Mouse (Mus musculus) limb, embryonic 10.5 days (tissue): ENCODE measurements around the gene Tmem39a. TPM values are rescaled to one million over a fixed set of nuclear protein-coding genes. Genes with fewer than 3 reads are reported as not detected.

Source experiments
- DNase-seq: peaks from one replicate; pipeline ENCODE4 v3.0.0-alpha.2; 2017; ENCODE audit warnings: low spot score
- H3K27ac ChIP-seq: fragments of 300-500 bp; sonication (generic); 2 replicates; pipeline ENCODE4 v1.5.1; 2016; ENCODE audit warnings: mild to moderate bottlenecking
- H3K27me3 ChIP-seq: fragments of 300-500 bp; sonication (generic); 2 replicates; pipeline ENCODE4 v1.6.1; 2016; ENCODE audit warnings: low read depth, mild to moderate bottlenecking; ENCODE audit not compliant: poor library complexity, severe bottlenecking
- H3K36me3 ChIP-seq: fragments of 300-500 bp; sonication (generic); 2 replicates; pipeline ENCODE4 v1.6.1; 2016; ENCODE audit warnings: mild to moderate bottlenecking, moderate library complexity
- H3K4me1 ChIP-seq: fragments of 300-500 bp; sonication (generic); 2 replicates; pipeline ENCODE4 v1.6.1; 2016
- H3K4me3 ChIP-seq: fragments of 300-500 bp; sonication (generic); 2 replicates; pipeline ENCODE4 v1.5.1; 2016; ENCODE audit warnings: mild to moderate bottlenecking, moderate library complexity
- H3K9me3 ChIP-seq: fragments of 300-500 bp; sonication (generic); replicated peaks from 2 replicates; pipeline ENCODE4 v1.6.1; 2016; ENCODE audit warnings: mild to moderate bottlenecking
- WGBS: fragments of 180-500 bp; shearing (Covaris S2); methylation state at CpG from one replicate; pipeline ENCODE4 v1.1.7; 2016; 5-methylcytosine and 5-hydroxymethylcytosine counted together
- polyA plus RNA-seq: library from polyadenylated mRNA; unstranded; fragments of >200 nt; fragmentation: Nextera tagmentation; extraction: Ambion mirVana; gene quantifications from 2 replicates; pipeline ENCODE4 v1.2.1, GENCODE M21; 2016

Gene Tmem39a
- polyA plus RNA-seq, 1 experiment from 2014 or later, result 122 TPM

DNA sequence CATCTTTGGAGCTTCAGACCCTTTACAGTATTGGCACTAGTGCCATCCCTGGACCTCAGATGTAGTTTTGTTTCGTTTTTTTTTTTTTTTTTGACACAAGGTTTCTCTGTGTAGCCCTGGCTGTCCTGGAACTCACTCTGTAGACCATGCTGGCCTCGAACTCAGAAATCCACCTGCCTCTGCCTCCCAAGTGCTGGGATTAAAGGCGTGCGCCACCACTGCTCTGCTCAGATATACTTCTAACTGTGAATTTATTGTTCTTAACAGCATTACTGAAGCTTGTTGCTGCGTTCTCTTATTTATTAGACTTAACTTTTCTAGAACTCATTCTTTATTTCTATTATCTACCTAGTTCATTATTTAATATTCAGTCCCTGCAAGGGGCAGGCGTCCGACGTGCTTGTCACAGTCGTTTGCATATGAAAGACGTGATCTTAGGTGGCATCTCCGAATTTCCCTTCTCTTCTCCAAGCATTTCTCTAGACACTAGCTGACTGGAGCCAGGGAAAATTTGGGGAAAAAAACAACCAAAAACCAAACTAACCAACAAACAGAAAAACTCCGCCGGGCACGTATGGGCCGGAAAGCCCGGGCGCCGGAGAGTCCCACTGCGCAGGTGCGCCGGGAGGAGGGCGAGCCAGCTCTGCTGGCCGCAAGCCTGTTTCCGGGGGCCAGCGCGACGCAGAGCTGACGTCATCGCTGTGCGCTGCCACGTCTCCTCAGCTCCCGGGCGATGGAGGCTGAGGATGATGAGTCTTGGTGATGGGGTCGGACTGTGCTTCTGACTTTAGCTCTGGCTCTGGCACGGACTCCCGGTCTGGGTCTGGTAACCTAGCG is 3.9 kb downstream of the Tmem39a start:
- Histone ChIP-seq H3K27ac (peak overlapping the region; percentile 93), H3K4me1 (peaks cover 9% of the 10 kb centered on the region), H3K36me3 (peaks cover 30% of the 10 kb centered on the region), H3K27me3 (peaks cover 12% of the 10 kb centered on the region; the same call in 1 of the 2 replicates), H3K9me3 (no peaks in the 10 kb centered on the region), H3K4me3 (peak overlapping the region; percentile 90)
- DNase-seq, result peak; percentile 96
- 8% methylated on average over 37 of the region's 37 CpGs for WGBS

DNA sequence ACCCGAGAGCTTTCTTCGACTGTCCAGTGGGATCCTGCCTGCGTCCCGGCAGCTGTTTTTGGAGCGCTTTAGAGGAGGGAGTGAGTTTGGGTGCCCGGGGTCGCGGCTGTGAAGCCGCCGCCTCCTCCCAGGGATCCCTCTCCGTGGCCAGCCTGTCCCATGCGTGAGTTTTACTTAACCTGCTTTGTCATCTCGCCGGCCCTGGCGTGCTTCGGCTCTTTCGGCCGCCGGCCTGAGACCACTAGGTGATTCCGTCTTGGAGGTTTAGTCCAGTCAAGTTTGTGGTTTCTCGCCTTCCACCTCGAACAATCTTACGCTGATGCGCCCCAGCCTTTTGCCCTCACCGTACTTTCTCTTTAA is 4.5 kb downstream of the Tmem39a start:
- Histone ChIP-seq H3K27me3 (peaks cover 12% of the 10 kb centered on the region; the same call in 1 of the 2 replicates), H3K27ac (peak overlapping the region; percentile 93)
- WGBS, result under 1% methylated on average over 25 of the region's 25 CpGs

GRCm38 (mm10) chr16:38563516-38563915 is 5.0 kb downstream of the Tmem39a start:
- peak overlapping the region; percentile 93 for H3K27ac ChIP-seq
- 42% methylated on average over 10 of the region's 10 CpGs for WGBS

More for the DNA sequence above, 4.5 kb downstream of the Tmem39a start:
- no peaks in the 10 kb centered on the region for H3K9me3 ChIP-seq
- DNase-seq, result no peak
- H3K36me3 ChIP-seq, result peaks cover 36% of the 10 kb centered on the region
- peak overlapping the region; percentile 90 for H3K4me3 ChIP-seq
- peaks cover 9% of the 10 kb centered on the region for H3K4me1 ChIP-seq

DNA sequence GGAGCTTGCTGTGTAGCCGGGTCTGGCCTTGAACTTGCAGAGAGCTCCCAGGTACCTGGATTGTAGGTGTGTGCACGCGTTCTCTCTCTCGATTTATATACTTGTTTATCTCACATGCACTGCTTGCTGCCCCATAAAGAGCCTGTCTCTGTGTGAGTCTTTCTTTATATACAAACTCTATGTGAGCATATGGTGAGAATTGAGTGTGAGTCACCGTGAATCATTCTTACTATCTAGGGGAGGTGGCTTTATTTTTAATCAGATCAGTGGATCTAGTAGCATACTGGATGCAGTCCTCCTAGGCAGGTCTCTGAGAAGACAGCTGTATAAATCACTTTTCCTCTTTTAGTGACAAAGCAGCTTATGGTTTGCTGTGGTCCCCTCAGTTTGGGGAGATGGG is 9.7 kb downstream of the Tmem39a start:
- 97% methylated on average over 5 of the region's 5 CpGs for WGBS

More at GRCm38 (mm10) chr16:38563516-38563915, 5.0 kb downstream of the Tmem39a start:
- Histone ChIP-seq H3K9me3 (no peaks in the 10 kb centered on the region), H3K36me3 (peaks cover 42% of the 10 kb centered on the region), H3K4me3 (peak overlapping the region; percentile 90), H3K4me1 (peaks cover 9% of the 10 kb centered on the region), H3K27me3 (peaks cover 11% of the 10 kb centered on the region; the same call in 1 of the 2 replicates)
- no peak for DNase-seq

DNA sequence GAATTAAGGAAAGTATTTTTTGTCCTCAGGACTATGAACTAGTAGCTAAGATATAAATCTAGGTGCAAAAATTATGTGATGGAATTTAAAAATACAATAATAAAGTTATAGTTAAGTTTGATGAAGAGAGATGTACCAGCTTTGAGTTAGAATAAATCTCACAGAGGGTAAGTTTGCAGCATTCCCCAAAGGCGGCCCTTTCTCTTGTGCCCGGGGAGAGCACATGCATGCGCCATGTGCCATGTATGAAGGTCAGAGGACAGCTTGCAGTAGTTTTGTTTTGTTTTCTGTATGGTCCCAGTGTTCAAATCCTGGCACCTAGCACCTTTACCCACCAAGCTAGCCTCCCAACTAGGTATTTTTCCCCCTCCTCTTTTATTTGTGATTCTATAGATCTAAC is 13.0 kb downstream of the Tmem39a start:
- H3K36me3 ChIP-seq, result peaks cover 92% of the 10 kb centered on the region
- H3K27ac ChIP-seq, result no peak overlapping the region
- H3K27me3 ChIP-seq, result no peaks in the 10 kb centered on the region
- 95% methylated on average over 3 of the region's 3 CpGs for WGBS
- no peak overlapping the region for H3K4me3 ChIP-seq
- DNase-seq, result no peak
- H3K4me1 ChIP-seq, result no peaks in the 10 kb centered on the region
- no peaks in the 10 kb centered on the region for H3K9me3 ChIP-seq

More for the DNA sequence above, 9.7 kb downstream of the Tmem39a start:
- Histone ChIP-seq H3K4me1 (peaks cover 9% of the 10 kb centered on the region), H3K4me3 (no peak overlapping the region), H3K27me3 (no peaks in the 10 kb centered on the region), H3K9me3 (no peaks in the 10 kb centered on the region), H3K27ac (no peak overlapping the region), H3K36me3 (peaks cover 87% of the 10 kb centered on the region)
- DNase-seq, result no peak

GRCm38 (mm10) chr16:38584761-38585160 is 26.3 kb downstream of the Tmem39a start:
- H3K4me1 ChIP-seq, result no peaks in the 10 kb centered on the region
- no peaks in the 10 kb centered on the region for H3K9me3 ChIP-seq
- whole genome bisulfite sequencing, result 95% methylated on average over 7 of the region's 7 CpGs
- H3K27ac ChIP-seq, result no peak overlapping the region
- DNase-seq, result no peak
- H3K4me3 ChIP-seq, result no peak overlapping the region
- H3K27me3 ChIP-seq, result no peaks in the 10 kb centered on the region
- peaks cover 98% of the 10 kb centered on the region for H3K36me3 ChIP-seq

DNA sequence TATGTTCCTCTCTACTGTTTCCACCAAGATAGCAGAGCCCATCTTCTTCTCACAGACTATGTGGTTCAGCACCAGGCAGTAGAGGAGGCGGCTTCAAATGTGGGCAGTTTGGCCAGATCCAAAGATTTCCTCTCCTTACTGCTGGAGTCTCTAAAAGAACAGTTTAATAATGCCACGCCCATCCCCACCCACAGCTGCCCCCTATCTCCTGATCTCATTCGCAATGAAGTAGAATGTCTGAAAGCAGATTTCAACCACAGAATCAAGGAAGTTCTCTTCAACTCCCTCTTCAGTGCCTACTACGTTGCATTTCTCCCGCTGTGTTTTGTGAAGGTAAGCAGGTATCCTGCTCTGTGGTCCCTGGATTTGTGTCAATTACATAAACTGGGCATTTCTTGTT is 26.7 kb downstream of the Tmem39a start:
- no peak for DNase-seq
- H3K4me3 ChIP-seq, result no peak overlapping the region
- no peaks in the 10 kb centered on the region for H3K9me3 ChIP-seq
- H3K27ac ChIP-seq, result no peak overlapping the region
- WGBS, result 90% methylated on average over 5 of the region's 5 CpGs
- H3K36me3 ChIP-seq, result peaks cover 98% of the 10 kb centered on the region
- H3K4me1 ChIP-seq, result no peaks in the 10 kb centered on the region
- no peaks in the 10 kb centered on the region for H3K27me3 ChIP-seq

DNA sequence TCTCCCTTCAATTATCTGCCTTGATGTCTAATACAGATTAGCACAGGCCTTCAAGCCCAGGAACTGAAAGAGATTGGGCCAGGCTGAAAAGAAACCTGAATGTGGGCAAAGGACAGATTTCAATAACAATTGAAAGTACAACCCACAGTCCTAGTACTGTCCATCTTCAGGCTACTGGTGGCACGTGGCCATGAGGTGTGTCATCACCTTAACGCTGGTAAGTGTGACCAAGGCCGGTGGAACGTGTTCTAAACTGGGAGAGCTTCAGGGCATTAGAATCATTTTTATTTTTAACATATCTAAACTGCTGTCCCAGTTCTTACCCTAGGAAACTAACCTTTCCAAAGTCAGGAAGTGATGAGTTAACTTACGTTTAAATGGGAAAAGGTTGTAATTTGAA is 28.7 kb downstream of the Tmem39a start:
- Histone ChIP-seq H3K9me3 (no peaks in the 10 kb centered on the region), H3K27me3 (no peaks in the 10 kb centered on the region), H3K4me3 (no peak overlapping the region), H3K27ac (no peak overlapping the region), H3K4me1 (no peaks in the 10 kb centered on the region), H3K36me3 (peaks cover 97% of the 10 kb centered on the region)
- WGBS, result 91% methylated on average over 5 of the region's 5 CpGs
- DNase-seq, result no peak

DNA sequence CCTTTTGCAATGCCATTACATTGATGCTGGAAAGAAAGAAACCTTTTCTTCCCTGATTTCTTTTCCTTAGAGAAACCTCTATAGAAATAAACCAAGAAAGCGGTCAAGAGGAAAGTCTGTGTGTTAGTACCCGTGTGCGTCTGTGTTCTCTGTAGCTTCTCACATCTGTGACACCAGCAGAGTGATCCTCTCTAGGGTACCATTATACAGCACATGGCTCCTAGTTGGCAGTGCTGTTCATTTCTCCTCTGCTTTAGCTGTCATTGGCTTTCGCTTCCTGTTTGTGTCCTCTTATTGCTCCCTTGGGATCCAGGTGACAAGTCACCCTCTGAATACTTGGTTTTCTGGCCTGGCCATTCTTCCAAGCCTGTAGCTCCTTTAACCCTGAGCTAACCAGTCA is 29.1 kb downstream of the Tmem39a start:
- no peak for DNase-seq
- peaks cover 97% of the 10 kb centered on the region for H3K36me3 ChIP-seq
- WGBS, result 94% methylated on average over 4 of the region's 4 CpGs

GRCm38 (mm10) chr16:38591506-38591905 is 33.0 kb downstream of the Tmem39a start:
- H3K27ac ChIP-seq, result no peak overlapping the region
- DNase-seq, result no peak
- 89% methylated on average over 3 of the region's 3 CpGs for WGBS
- H3K36me3 ChIP-seq, result peaks cover 85% of the 10 kb centered on the region
- no peaks in the 10 kb centered on the region for H3K9me3 ChIP-seq
- H3K27me3 ChIP-seq, result no peaks in the 10 kb centered on the region
- no peaks in the 10 kb centered on the region for H3K4me1 ChIP-seq
- no peak overlapping the region for H3K4me3 ChIP-seq

More for the DNA sequence above, 29.1 kb downstream of the Tmem39a start:
- Histone ChIP-seq H3K27ac (no peak overlapping the region), H3K4me3 (no peak overlapping the region), H3K27me3 (no peaks in the 10 kb centered on the region), H3K9me3 (no peaks in the 10 kb centered on the region), H3K4me1 (no peaks in the 10 kb centered on the region)

DNA sequence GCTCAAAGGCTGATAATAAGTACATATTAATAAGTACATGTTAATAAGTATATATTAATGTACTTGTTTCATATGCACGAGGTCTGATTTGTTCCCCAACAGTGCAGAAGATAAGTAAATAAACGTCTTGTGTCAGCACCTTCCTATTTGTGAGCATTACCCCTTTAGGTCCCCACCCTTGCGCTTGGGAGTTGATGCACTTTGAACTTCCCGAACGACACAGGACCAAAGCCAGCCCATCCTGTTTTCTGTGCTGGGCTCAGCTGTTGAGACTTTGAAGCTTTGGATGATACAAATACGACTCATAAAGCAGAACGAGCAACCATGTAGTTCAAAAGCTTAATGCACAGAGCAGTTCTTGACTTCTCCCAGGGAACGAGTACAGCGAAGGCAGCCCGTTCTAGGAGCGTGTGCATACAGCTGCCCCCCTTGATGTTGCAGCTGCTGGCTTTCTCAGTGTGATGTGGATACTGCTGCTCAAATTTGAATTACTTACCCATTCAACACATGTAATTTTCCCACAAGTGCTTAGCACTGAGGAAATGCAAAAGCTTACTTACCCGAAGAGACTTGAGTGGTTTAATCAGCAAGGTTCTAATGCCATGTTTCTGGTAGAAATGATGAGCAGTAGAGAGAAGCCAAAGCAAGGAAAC is 33.7 kb downstream of the Tmem39a start:
- Histone ChIP-seq H3K36me3 (peaks cover 78% of the 10 kb centered on the region), H3K4me3 (no peak overlapping the region), H3K9me3 (no peaks in the 10 kb centered on the region), H3K27ac (no peak overlapping the region), H3K27me3 (no peaks in the 10 kb centered on the region), H3K4me1 (no peaks in the 10 kb centered on the region)
- 94% methylated on average over 12 of the region's 12 CpGs for WGBS
- no peak for DNase-seq

- Histone ChIP-seq H3K4me1 (no peaks in the 10 kb centered on the region), H3K9me3 (no peaks in the 10 kb centered on the region), H3K4me3 (no peak overlapping the region), H3K27me3 (no peaks in the 10 kb centered on the region), H3K27ac (no peak overlapping the region), H3K36me3 (peaks cover 70% of the 10 kb centered on the region)
- no peak for DNase-seq
- 95% methylated on average over 4 of the region's 4 CpGs for WGBS
Observed at GRCm38 (mm10) chr16:38592946-38593345, 34.4 kb downstream of the Tmem39a start.

- DNase-seq, result no peak
- H3K27ac ChIP-seq, result no peak overlapping the region
- H3K4me3 ChIP-seq, result no peak overlapping the region
- no peaks in the 10 kb centered on the region for H3K27me3 ChIP-seq
- WGBS, result 89% methylated on average over 1 of the region's 1 CpGs
- H3K9me3 ChIP-seq, result no peaks in the 10 kb centered on the region
- H3K36me3 ChIP-seq, result peaks cover 55% of the 10 kb centered on the region
- no peaks in the 10 kb centered on the region for H3K4me1 ChIP-seq
Observed at GRCm38 (mm10) chr16:38594435-38594834, 35.9 kb downstream of the Tmem39a start.
